8 mouse cellular contexts compared by ENCODE assay signal in the genomic region with DNA sequence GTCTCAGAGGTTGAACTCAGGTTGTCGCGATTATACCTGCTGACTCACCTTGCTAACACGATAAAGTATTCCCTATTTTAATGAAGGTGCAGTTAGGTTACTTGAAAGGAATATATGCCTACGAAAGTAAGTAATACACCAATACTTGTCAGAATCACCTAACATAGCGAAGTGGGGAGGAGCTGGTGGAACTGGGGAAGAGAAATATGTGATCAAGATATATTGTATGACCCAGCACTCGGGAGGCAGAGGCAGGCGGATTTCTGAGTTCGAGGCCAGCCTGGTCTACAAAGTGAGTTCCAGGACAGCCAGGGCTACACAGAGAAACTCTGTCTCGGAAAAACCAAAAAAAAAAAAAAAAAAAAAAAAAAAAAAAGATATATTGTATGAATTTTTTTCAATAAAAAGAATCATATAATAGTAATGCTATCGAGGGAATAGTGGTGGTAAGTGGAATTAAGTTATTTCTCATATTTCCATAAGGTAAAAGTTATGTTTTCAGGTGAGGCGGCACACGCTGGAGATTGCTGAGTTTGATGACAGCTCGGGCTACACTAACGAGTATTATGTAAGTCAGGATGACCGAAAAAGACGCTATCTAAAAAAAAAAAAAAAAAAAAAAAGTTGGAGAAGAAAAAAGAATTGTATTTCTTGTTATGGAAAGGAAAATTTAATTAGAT. TPM values are rescaled to one million over a fixed set of nuclear protein-coding genes. Genes with fewer than 3 reads are reported as not detected.
DNase-seq lines count a peak whose midpoint lies in the region; ATAC-seq and TF ChIP-seq lines count a peak whose summit lies in the region.

No protein-coding gene starts in this region.

- peak overlapping the region; percentile 63 for H3K4me2 ChIP-seq in heart, embryonic 13.5 days
- H3K4me2 ChIP-seq in forebrain, embryonic 16.5 days (ENCODE audit: low read length) = peak overlapping the region; percentile 43

- no peaks in the 10 kb centered on the region for H3K27me3 ChIP-seq in heart, embryonic 13.5 days (replicated peaks)
- no peaks in the 10 kb centered on the region for H3K27me3 ChIP-seq in Patski
- H3K27me3 ChIP-seq in forebrain, embryonic 16.5 days (replicated peaks; ENCODE audit: control insufficient read depth, insufficient read depth, low read length) = no peaks in the 10 kb centered on the region

- H3K4me1 ChIP-seq in heart, embryonic 13.5 days = peaks cover 12% of the 10 kb centered on the region
- H3K4me1 ChIP-seq in forebrain, embryonic 16.5 days (replicated peaks; ENCODE audit: control insufficient read depth, insufficient read depth, low read length) = peaks cover 12% of the 10 kb centered on the region

- H3K9ac ChIP-seq in heart, embryonic 13.5 days = no peak overlapping the region
- no peak overlapping the region for H3K9ac ChIP-seq in forebrain, embryonic 16.5 days (replicated peaks; ENCODE audit: low read depth, low read length)

- H3K79me2 ChIP-seq in macrophage (ENCODE audit: inconsistent target) = peaks cover 30% of the 10 kb centered on the region

- WGBS in heart, embryonic 13.5 days = 39% methylated on average over 16 of the region's 16 CpGs
- WGBS in forebrain, embryonic 16.5 days = 40% methylated on average over 15 of the region's 16 CpGs
- WGBS in macrophage (ENCODE audit: missing documents) = 39% methylated on average over 11 of the region's 16 CpGs

- intact Hi-C loops in heart, postnatal 36 days (cut with DNase I) = no loop called here
- intact Hi-C loops in left cerebral cortex, postnatal 14 days (cut with DNase I) = no loop called here

- no peak for ATAC-seq in heart, embryonic 13.5 days (ENCODE audit: extremely low read depth, insufficient number of reproducible peaks, low FRiP score, low TSS enrichment)
- ATAC-seq in Patski = peak; percentile 2
- peak; percentile 8 for ATAC-seq in forebrain, embryonic 16.5 days

- no peaks in the 10 kb centered on the region for H3K9me3 ChIP-seq in heart, embryonic 13.5 days
- no peaks in the 10 kb centered on the region for H3K9me3 ChIP-seq in forebrain, embryonic 16.5 days (ENCODE audit: control insufficient read depth, low read length)

- in situ Hi-C loops in Patski (cut with MboI; ENCODE audit: low pct_unique_long_range_greater_than_20kb) = no loop called here

- no peak overlapping the region for H3K27ac ChIP-seq in heart, embryonic 13.5 days (replicated peaks)
- H3K27ac ChIP-seq in forebrain, embryonic 16.5 days (ENCODE audit: low read length) = no peak overlapping the region
- no peak overlapping the region for H3K27ac ChIP-seq in macrophage

- DNase-seq in heart, postnatal 36 days = no peak
- no peak for DNase-seq in Patski (ENCODE audit: low read depth, low spot score)
- no peak for DNase-seq in frontal cortex, postnatal 36 days (ENCODE audit: low spot score in 2 of 2)
- DNase-seq in left cerebral cortex, postnatal 14 days (ENCODE audit: low spot score in 2 of 2) = no peak
- no peak for DNase-seq in thymus, postnatal 10 days (ENCODE audit: low spot score in 2 of 2)

- peaks cover 31% of the 10 kb centered on the region for H3K36me3 ChIP-seq in heart, embryonic 13.5 days
- H3K36me3 ChIP-seq in forebrain, embryonic 16.5 days (ENCODE audit: control insufficient read depth, insufficient read depth) = peaks cover 15% of the 10 kb centered on the region; the same call in 1 of the 2 replicates
- H3K36me3 ChIP-seq in macrophage (ENCODE audit: inconsistent target) = no peaks in the 10 kb centered on the region

- CTCF ChIA-PET in Patski (lab: Charles Lee) = interaction anchor here (0.7 to 1.0 kb wide), 4 partner anchors 44 to 235 kb away, joined by 3 to 4 read pairs (median 3); no protein-coding TSS in a partner anchor

- POLR2A ChIA-PET in Patski (lab: Charles Lee) = interaction anchor here (0.7 kb wide), 3 partner anchors 152 to 587 kb away, joined by 5 to 6 read pairs (median 5); no protein-coding TSS in a partner anchor

- peak overlapping the region; percentile 48 for H3K4me3 ChIP-seq in heart, embryonic 13.5 days
- peak overlapping the region; percentile 41 for H3K4me3 ChIP-seq in forebrain, embryonic 16.5 days (replicated peaks; ENCODE audit: low read length)
- peak overlapping the region; percentile 30 for H3K4me3 ChIP-seq in macrophage (ENCODE audit: inconsistent target)

- no peak for TF ChIP-seq CTCF in Patski (IDR thresholded peaks at IDR 0.05)

RNA-seq across cellular contexts. Expression of a gene that starts 0.6 kb away (rescaled TPM):
- polyA plus RNA-seq in heart, embryonic 13.5 days (2015; fragmentation: Nextera tagmentation; extraction: Ambion mirVana) = 116 and 125 TPM in 2 replicates
- 10 to 100 TPM; 29.6 to 32.2 TPM for total RNA-seq in heart, postnatal 36 days (2021)
- 129 TPM for polyA plus RNA-seq in Patski (2021)
- polyA plus RNA-seq in forebrain, embryonic 16.5 days (2015; fragmentation: Nextera tagmentation; extraction: Ambion mirVana) = 331 and 336 TPM in 2 replicates
- total RNA-seq in macrophage (2018; cell fraction: chromatin; rRNA removed) = 10 to 100 TPM; 21.3 to 80.0 (median 57.2) TPM
- total RNA-seq in macrophage (2018; cell fraction: cytosol; rRNA removed) = 10 to 100 TPM; 15.2 to 29.1 (median 21.7) TPM
- total RNA-seq in macrophage (2018; cell fraction: nucleus; rRNA removed) = 10 to 100 TPM; 18.9 to 68.1 (median 27.6) TPM
- polyA plus RNA-seq in macrophage (2018) = 17.9 to 39.5 TPM (median 31.2 TPM) in 3 replicates
- 10 to 100 TPM; 88.9 to 91.5 TPM for total RNA-seq in left cerebral cortex, postnatal 14 days (2021)

RNA-seq across cellular contexts. Expression of a gene that starts 9.6 kb away (rescaled TPM):
- polyA plus RNA-seq in heart, embryonic 13.5 days (2015; fragmentation: Nextera tagmentation; extraction: Ambion mirVana) = 9.7 and 11.4 TPM in 2 replicates
- 10 to 100 TPM; 19.9 to 21.3 TPM for total RNA-seq in heart, postnatal 36 days (2021)
- 5.3 TPM for polyA plus RNA-seq in Patski (2021)
- 2.1 and 2.6 TPM in 2 replicates for polyA plus RNA-seq in forebrain, embryonic 16.5 days (2015; fragmentation: Nextera tagmentation; extraction: Ambion mirVana)
- total RNA-seq in macrophage (2018; cell fraction: chromatin; rRNA removed) = under 1 TPM in 2 of 26 experiments, not detected in 24; 0.40 to 0.50 TPM
- total RNA-seq in macrophage (2018; cell fraction: cytosol; rRNA removed) = under 1 TPM in 25 of 26 experiments, not detected in 1; 0.09 to 0.77 (median 0.23) TPM
- 1 to 10 TPM in 1 of 26 experiments, under 1 TPM in 13, not detected in 12; 0.16 to 1.0 (median 0.46) TPM for total RNA-seq in macrophage (2018; cell fraction: nucleus; rRNA removed)
- 0.35 to 1.1 TPM (median 0.40 TPM) in 3 replicates for polyA plus RNA-seq in macrophage (2018)
- 1 to 10 TPM; 3.4 TPM for total RNA-seq in left cerebral cortex, postnatal 14 days (2021)

RNA-seq across cellular contexts. Expression of a gene that starts 15.5 kb away (rescaled TPM):
- 72.8 and 74.7 TPM in 2 replicates for polyA plus RNA-seq in heart, embryonic 13.5 days (2015; fragmentation: Nextera tagmentation; extraction: Ambion mirVana)
- total RNA-seq in heart, postnatal 36 days (2021) = 10 to 100 TPM; 61.0 to 71.3 TPM
- polyA plus RNA-seq in Patski (2021) (104 TPM), macrophage (2018) (56.7 to 92.3 TPM (median 76.9 TPM) in 3 replicates)
- 76.8 and 83.3 TPM in 2 replicates for polyA plus RNA-seq in forebrain, embryonic 16.5 days (2015; fragmentation: Nextera tagmentation; extraction: Ambion mirVana)
- 10 to 100 TPM; 14.8 to 85.3 (median 39.7) TPM for total RNA-seq in macrophage (2018; cell fraction: chromatin; rRNA removed)
- 10 to 100 TPM; 48.5 to 83.4 (median 61.9) TPM for total RNA-seq in macrophage (2018; cell fraction: cytosol; rRNA removed)
- total RNA-seq in macrophage (2018; cell fraction: nucleus; rRNA removed) = 100 to 1,000 TPM in 1 of 26 experiments, 10 to 100 TPM in 25; 27.7 to 103 (median 43.0) TPM
- total RNA-seq in left cerebral cortex, postnatal 14 days (2021) = 10 to 100 TPM; 44.6 to 50.7 TPM

RNA-seq across cellular contexts. Expression of a gene that starts 34.0 kb away (rescaled TPM):
- 92.0 and 98.5 TPM in 2 replicates for polyA plus RNA-seq in heart, embryonic 13.5 days (2015; fragmentation: Nextera tagmentation; extraction: Ambion mirVana)
- total RNA-seq in heart, postnatal 36 days (2021) = 100 to 1,000 TPM in 1 of 2 experiments, 10 to 100 TPM in 1; 92.7 to 106 TPM
- polyA plus RNA-seq in Patski (2021) = 145 TPM
- 202 and 220 TPM in 2 replicates for polyA plus RNA-seq in forebrain, embryonic 16.5 days (2015; fragmentation: Nextera tagmentation; extraction: Ambion mirVana)
- total RNA-seq in macrophage (2018; cell fraction: chromatin; rRNA removed) = 10 to 100 TPM; 48.8 to 85.5 (median 71.0) TPM
- 10 to 100 TPM; 54.6 to 73.0 (median 65.6) TPM for total RNA-seq in macrophage (2018; cell fraction: cytosol; rRNA removed)
- 100 to 1,000 TPM in 1 of 26 experiments, 10 to 100 TPM in 25; 73.6 to 102 (median 89.1) TPM for total RNA-seq in macrophage (2018; cell fraction: nucleus; rRNA removed)
- 50.7 to 64.7 TPM (median 57.9 TPM) in 3 replicates for polyA plus RNA-seq in macrophage (2018)
- 100 to 1,000 TPM; 180 to 184 TPM for total RNA-seq in left cerebral cortex, postnatal 14 days (2021)

RNA-seq across cellular contexts. Expression of a gene that starts 38.9 kb away (rescaled TPM):
- polyA plus RNA-seq in heart, embryonic 13.5 days (2015; fragmentation: Nextera tagmentation; extraction: Ambion mirVana) = 203 and 220 TPM in 2 replicates
- total RNA-seq in heart, postnatal 36 days (2021) = 100 to 1,000 TPM; 897 to 921 TPM
- polyA plus RNA-seq in Patski (2021) (190 TPM), macrophage (2018) (229 to 857 TPM (median 718 TPM) in 3 replicates)
- 11.2 and 14.3 TPM in 2 replicates for polyA plus RNA-seq in forebrain, embryonic 16.5 days (2015; fragmentation: Nextera tagmentation; extraction: Ambion mirVana)
- total RNA-seq in macrophage (2018; cell fraction: chromatin; rRNA removed) = 10 to 100 TPM in 5 of 26 experiments, 1 to 10 TPM in 21; 2.8 to 21.7 (median 7.5) TPM
- total RNA-seq in macrophage (2018; cell fraction: cytosol; rRNA removed) = 100 to 1,000 TPM in 25 of 26 experiments, 10 to 100 TPM in 1; 90.7 to 695 (median 289) TPM
- 100 to 1,000 TPM in 3 of 26 experiments, 10 to 100 TPM in 23; 19.7 to 144 (median 44.2) TPM for total RNA-seq in macrophage (2018; cell fraction: nucleus; rRNA removed)
- 10 to 100 TPM; 83.1 to 85.0 TPM for total RNA-seq in left cerebral cortex, postnatal 14 days (2021)
